Mouse (Mus musculus) spleen, postnatal 36 days (tissue): ENCODE measurements around the gene Me1.
"Not testable (repeated sequence)": the region's sequence is repeated elsewhere in the genome, so short reads cannot be mapped to it uniquely, and the experiment has no call there.

Experiments
- DNase-seq, 2 experiments: peaks; one replicate each; pipeline ENCODE4 v3.0.0; 2022; ENCODE audit warnings: low spot score in 2 of 2, mixed read lengths in 1 of 2

Gene Me1

DNA sequence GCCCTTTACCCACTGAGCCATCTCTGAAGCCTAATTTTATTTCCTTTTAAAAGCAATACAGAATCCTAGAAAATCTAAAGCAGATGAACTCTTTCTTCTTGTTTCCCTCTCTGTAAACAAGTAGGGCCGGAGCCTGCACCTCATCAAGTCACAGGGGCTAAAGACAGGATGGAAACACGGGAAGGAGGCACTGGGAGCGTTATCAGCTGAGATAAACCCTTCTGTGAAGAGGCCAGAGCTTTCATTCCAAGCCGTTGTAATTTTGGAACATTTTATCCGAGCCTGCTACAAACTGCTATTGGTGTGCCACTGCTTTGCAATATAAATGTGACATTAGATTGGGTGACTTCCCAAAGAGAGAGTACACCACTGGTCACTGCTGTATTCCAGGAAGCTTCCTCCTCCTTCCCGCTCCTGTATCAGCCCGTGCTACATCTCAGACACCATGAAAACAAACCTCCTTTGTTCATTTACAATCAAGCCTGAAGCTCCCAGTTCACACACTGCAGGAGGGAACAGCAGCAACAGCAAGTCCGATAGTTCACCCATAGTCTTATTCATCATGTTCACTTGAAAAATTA, 95.9 kb downstream of the Me1 start:
- DNase-seq, result no peak

DNA sequence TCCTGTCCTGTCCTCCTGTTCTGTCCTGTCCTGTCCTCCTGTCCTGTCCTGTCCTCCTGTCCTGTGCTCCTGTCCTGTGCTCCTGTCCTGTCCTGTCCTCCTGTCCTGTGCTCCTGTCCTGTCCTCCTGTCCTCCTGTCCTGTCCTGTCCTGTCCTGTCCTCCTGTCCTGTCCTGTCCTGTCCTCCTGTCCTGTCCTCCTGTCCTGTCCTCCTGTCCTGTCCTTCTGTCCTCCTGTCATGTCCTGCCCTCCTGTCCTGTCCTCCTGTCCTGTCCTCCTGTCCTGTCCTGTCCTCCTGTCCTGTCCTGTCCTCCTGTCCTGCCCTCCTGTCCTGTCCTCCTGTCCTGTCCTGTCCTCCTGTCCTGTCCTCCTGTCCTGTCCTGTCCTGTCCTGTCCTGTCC, 98.8 kb downstream of the Me1 start:
- not testable (repeated sequence) for DNase-seq

- DNase-seq, result not testable (repeated sequence)
Measured at GRCm38 (mm10) chr9:86594357-86594767, 101.4 kb downstream of the Me1 start.

- no peak for DNase-seq
Measured at GRCm38 (mm10) chr9:86592676-86593668, 102.8 kb downstream of the Me1 start.

GRCm38 (mm10) chr9:86587019-86587795, 108.5 kb downstream of the Me1 start:
- DNase-seq, result no peak

DNA sequence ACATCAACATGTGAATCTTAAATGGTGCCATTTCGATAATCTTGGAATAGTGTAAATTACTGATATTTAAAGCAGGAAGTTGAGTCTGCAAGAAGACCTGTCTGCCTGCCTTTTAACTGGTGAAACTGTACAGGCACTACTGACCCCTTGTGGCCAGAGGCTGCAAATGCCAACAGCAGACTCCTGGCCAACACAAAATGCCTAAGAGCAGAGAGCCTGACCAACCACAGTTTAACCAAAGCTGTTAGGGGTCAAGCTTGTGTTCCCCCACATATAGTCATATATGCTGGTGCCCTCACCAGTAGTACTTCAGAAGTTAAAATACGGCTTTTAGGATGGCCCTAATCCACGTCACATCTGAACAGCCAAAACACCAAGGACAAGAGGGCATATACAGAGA, 112.0 kb downstream of the Me1 start:
- peak; percentile 53 to 65 for DNase-seq

DNA sequence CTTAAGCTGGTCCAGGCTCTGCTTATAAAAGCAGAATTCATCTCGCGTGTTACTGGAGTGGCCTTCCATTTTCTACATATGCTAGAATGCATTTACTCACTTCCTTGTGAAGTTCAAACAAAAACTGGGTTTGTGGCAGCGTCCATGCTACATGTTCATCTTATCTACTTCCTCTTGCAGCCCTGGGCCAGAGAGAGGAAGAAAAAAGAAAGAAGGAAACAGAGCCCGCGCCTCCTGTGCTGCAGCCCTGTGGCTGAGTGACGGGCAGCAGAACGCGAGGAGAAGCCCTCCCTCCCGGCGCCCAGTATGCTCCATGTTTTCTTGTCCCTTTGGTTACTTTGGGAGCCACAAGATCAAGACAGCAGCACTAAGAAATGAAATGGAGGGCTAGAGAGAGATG, 116.1 kb downstream of the Me1 start:
- DNase-seq, result peak; percentile 30 to 36

GRCm38 (mm10) chr9:86575178-86575577, 120.6 kb downstream of the Me1 start:
- no peak for DNase-seq

DNA sequence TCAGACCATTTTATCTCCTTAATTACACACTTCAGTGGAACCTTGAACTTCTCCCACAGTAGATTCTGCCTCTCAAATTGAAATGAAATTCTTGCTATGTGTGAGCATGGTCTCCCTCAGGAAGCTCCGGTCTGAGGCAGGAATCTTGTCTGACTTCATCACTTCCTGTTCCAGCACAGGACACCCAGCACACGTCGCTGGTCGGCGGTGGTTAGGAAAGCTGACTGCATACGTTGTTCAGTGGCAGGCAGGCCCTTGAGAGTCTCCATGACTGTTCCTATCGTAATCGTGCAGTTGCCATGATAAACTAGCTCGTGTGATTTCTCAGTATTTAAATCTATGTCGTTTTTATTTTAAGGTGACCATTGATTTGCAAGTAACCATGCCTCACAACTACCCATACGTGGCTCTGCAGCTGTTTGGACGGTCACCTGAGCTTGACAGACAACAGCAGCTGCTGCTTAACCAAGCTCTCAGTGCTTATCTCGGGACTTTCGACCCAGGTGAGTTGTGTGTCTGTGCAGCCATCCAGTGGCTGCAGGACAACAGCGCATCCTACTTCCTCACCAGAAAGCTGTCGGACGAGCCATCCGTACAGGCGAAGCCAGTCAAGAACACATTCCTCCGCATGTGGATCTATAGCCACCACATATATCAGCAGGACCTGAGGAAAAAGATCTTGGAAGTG, 122.0 kb downstream of the Me1 start:
- no peak for DNase-seq

DNA sequence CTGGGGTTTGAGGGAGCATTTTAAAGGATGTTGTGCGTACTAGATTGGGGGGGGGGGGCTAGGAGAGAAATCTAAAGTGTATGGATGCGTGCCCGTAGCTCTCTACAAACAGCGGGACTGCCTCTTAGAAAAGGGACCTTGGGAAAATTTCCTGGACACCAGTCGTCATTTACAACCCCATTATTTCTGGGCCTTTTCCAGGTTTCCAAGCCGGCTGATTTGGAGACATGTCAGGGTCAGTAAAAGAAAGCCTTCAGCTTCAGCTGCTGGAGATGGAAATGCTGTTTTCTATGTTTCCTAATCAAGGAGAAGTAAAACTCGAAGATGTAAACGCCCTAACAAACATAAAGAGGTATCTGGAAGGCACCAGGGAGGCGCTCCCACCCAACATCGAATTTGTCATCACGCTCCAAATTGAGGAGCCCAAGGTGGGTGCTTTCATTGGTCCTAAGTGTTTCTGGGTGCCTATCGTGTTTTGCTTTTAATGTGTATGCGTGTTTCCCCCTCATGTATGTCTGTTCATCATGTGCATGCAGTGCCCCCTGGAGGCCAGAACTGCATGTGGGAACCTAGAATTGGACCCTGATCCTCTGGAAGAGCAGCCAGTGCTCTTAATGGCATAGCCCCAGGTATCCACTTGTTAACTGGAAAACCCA, 123.0 kb downstream of the Me1 start:
- DNase-seq, result peak; percentile 76 to 81

DNA sequence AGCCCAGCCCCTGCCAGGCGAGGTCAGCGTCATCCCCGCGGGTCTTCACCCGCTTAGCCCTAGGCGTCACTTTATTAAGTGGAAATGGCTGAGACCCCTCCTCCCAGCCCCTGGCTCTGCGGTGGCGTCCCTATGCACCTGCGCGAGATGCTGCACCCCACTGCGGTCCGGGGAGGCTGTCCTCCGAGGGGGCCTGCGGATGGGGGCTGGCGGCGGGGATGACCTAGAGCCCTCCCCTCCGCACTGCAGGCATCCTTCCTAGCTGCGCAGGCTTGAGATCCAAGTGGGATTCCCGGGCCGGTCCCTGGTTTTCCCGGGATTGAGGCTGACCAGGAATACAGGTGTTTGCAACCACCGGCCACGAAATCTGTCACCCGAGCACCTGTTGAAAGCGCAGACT, 123.6 kb downstream of the Me1 start:
- DNase-seq, result peak in 1 of 2 experiments; percentile 15

GRCm38 (mm10) chr9:86571540-86572135, 124.1 kb downstream of the Me1 start, which contains the start of the genes Pgm3 and Rwdd2a:
Gene Pgm3 (minus strand): TSS chr9:86571842.
Gene Rwdd2a (plus strand): TSS chr9:86571991.
- DNase-seq, result peak; percentile 94 to 95

GRCm38 (mm10) chr9:86570946-86571345, 124.8 kb downstream of the Me1 start:
- DNase-seq, result no peak

GRCm38 (mm10) chr9:86570261-86570890, 125.4 kb downstream of the Me1 start:
- no peak for DNase-seq

- no peak for DNase-seq
Measured at GRCm38 (mm10) chr9:86569314-86569910, 126.3 kb downstream of the Me1 start.

GRCm38 (mm10) chr9:86560543-86560942, 135.2 kb downstream of the Me1 start:
- no peak for DNase-seq

GRCm38 (mm10) chr9:86554641-86555040, 141.1 kb downstream of the Me1 start:
- no peak for DNase-seq

DNA sequence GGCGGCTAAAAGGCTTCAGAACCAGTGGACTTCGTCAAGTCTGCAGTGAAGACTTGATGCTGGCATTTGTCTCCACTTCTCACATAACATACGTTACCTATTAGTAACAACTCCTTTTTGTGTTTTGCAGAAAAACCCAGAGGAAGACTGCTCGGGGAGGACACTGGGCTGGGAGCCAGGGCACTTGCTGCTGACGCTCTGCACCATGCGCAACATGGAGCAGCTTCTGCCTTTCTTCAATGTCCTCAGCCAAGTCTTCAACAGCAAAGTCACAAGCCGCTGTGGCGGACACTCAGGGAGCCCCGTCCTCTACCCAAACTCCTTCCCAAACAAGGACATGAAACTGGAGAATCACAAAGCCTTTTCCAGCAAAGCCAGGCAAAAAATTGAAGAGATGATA, 141.9 kb downstream of the Me1 start:
- DNase-seq, result no peak

- no peak for DNase-seq
Measured at GRCm38 (mm10) chr9:86550717-86551116, 145.0 kb downstream of the Me1 start.
